Mouse (Mus musculus): ENCODE measurements around the gene Prpf40a.

Gene Prpf40a

GRCm38 (mm10) chr2:53190684-53191511, at the start of gene Prpf40a:
Prpf40a (minus strand) TSS chr2:53191284.
- peak; percentile 99 for DNase-seq

- DNase-seq = no peak
These were observed 31.2 kb upstream of the Prpf40a start for GRCm38 (mm10) chr2:53222242-53222641.

- DNase-seq = no peak
These were observed 22.4 kb upstream of the Prpf40a start for GRCm38 (mm10) chr2:53213493-53213892.

- DNase-seq = no peak
These were observed 15.7 kb upstream of the Prpf40a start for GRCm38 (mm10) chr2:53206749-53207148.

GRCm38 (mm10) chr2:53204373-53205274, 13.5 kb upstream of the Prpf40a start:
- DNase-seq = no peak

- no peak for DNase-seq
These were observed 9.2 kb upstream of the Prpf40a start for GRCm38 (mm10) chr2:53200164-53200885.

GRCm38 (mm10) chr2:53199203-53199602, 8.1 kb upstream of the Prpf40a start:
- no peak for DNase-seq

GRCm38 (mm10) chr2:53196431-53196830, 5.3 kb upstream of the Prpf40a start:
- no peak for DNase-seq

- DNase-seq = no peak
These were observed 1.3 kb upstream of the Prpf40a start for GRCm38 (mm10) chr2:53192386-53192785.

GRCm38 (mm10) chr2:53191523-53192220, 588 bp upstream of the Prpf40a start, which contains the start of gene Arl6ip6:
Arl6ip6 (plus strand) TSS chr2:53191726.
- peak; percentile 98 for DNase-seq

GRCm38 (mm10) chr2:53189811-53190210, 1.3 kb downstream of the Prpf40a start:
- DNase-seq = peak in 1 of 2 experiments; percentile 15

GRCm38 (mm10) chr2:53179876-53180275, 11.2 kb downstream of the Prpf40a start:
- DNase-seq = no peak

GRCm38 (mm10) chr2:53178966-53179365, 12.1 kb downstream of the Prpf40a start:
- no peak for DNase-seq

GRCm38 (mm10) chr2:53173966-53174365, 17.1 kb downstream of the Prpf40a start:
- no peak for DNase-seq

- no peak for DNase-seq
These were observed 44.2 kb downstream of the Prpf40a start for GRCm38 (mm10) chr2:53146852-53147251.

GRCm38 (mm10) chr2:53131567-53131966, 59.5 kb downstream of the Prpf40a start:
- peak; percentile 47 to 52 for DNase-seq

GRCm38 (mm10) chr2:53129070-53129469, 62.0 kb downstream of the Prpf40a start:
- no peak for DNase-seq

- DNase-seq = no peak
These were observed 65.1 kb downstream of the Prpf40a start for GRCm38 (mm10) chr2:53125998-53126397.

GRCm38 (mm10) chr2:53121797-53122196, 69.3 kb downstream of the Prpf40a start:
- peak; percentile 48 to 58 for DNase-seq

GRCm38 (mm10) chr2:53108547-53108946, 82.5 kb downstream of the Prpf40a start:
- no peak for DNase-seq

GRCm38 (mm10) chr2:53106472-53106871, 84.6 kb downstream of the Prpf40a start:
- no peak for DNase-seq

- DNase-seq = no peak
These were observed 85.0 kb downstream of the Prpf40a start for GRCm38 (mm10) chr2:53106056-53106455.

Data from cerebellum, adult 18-20 months (tissue).